Mouse (Mus musculus) brain, embryonic 14.5 days (tissue): Measurements from ENCODE around the gene F13a1.

ENCODE experiments used
- CTCF ChIP-seq: fragments of 200-500 bp; IDR thresholded peaks from 2 replicates; pipeline ENCODE4 v1.5.1; 2012; ENCODE audit warnings: inconsistent platforms, mild to moderate bottlenecking, moderate library complexity, borderline replicate concordance; ENCODE audit not compliant: insufficient read depth, insufficient read length; ENCODE audit errors: extremely low read depth
- POLR2A ChIP-seq: fragments of 200-500 bp; IDR thresholded peaks from 2 replicates; pipeline ENCODE4 v1.6.1; 2012; ENCODE audit warnings: mild to moderate bottlenecking, inconsistent platforms, borderline replicate concordance; ENCODE audit not compliant: poor library complexity, insufficient read depth, insufficient read length, severe bottlenecking; ENCODE audit errors: extremely low read depth

DNA sequence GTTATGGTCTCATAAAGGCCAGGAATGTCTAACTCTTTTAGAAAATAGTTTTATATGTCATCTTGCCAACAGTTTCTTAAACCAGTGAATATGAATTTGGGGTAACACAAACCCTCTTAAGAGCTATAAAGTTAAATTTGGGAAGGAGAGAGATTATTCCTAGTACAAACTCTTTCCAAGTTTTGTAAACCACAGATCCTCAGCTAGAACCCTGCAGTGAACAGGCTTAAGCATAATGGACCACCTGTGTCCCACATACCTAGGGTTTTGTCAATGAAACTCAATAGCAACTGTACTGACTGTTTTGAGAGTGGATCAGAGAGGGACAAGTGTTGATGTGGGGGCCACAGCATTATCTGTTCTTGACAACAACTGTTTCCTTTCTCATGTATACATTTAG is 96.4 kb downstream of the F13a1 start:
- TF ChIP-seq CTCF (no peak), POLR2A (no peak)
